Mouse (Mus musculus) neural tube, embryonic 14.5 days (tissue): ENCODE results near the gene Med18. TPM values are rescaled to one million over a fixed set of nuclear protein-coding genes. Genes with fewer than 3 reads are reported as not detected.
"Not testable (repeated sequence)": the region's sequence is repeated elsewhere in the genome, so short reads cannot be mapped to it uniquely, and the experiment has no call there.

Experiments used
- ATAC-seq: fragments of 200-750 bp; cut with Nextera tagmentation; 2 replicates; pipeline ENCODE4 v1.8.0; 2017; ENCODE audit warnings: low read depth, mild to moderate bottlenecking, moderate TSS enrichment, moderate library complexity
- H3K27ac ChIP-seq: fragments of 300-500 bp; sonication (generic); 2 replicates; pipeline ENCODE4 v1.5.1; 2014; ENCODE audit warnings: low read depth, mild to moderate bottlenecking, control low read depth, low read length, moderate library complexity, mixed read lengths
- H3K27me3 ChIP-seq: fragments of 300-500 bp; sonication (generic); 2 replicates; pipeline ENCODE4 v1.6.1; 2014; ENCODE audit warnings: low read length; ENCODE audit not compliant: control insufficient read depth, insufficient read depth
- H3K36me3 ChIP-seq: fragments of 300-500 bp; sonication (generic); 2 replicates; pipeline ENCODE4 v1.6.1; 2014; ENCODE audit warnings: low read length, mixed read lengths; ENCODE audit not compliant: control insufficient read depth, insufficient read depth
- H3K4me1 ChIP-seq: fragments of 300-500 bp; sonication (generic); 2 replicates; pipeline ENCODE4 v1.6.1; 2014; ENCODE audit warnings: low read length; ENCODE audit not compliant: control insufficient read depth, insufficient read depth
- H3K4me2 ChIP-seq: fragments of 300-500 bp; sonication (generic); 2 replicates; pipeline ENCODE4 v1.6.1; 2014; ENCODE audit warnings: mild to moderate bottlenecking, low read depth, low read length, control low read depth
- H3K4me3 ChIP-seq: fragments of 300-500 bp; sonication (generic); 2 replicates; pipeline ENCODE4 v1.5.1; 2014; ENCODE audit warnings: low read depth, low read length, control low read depth, mixed read lengths
- H3K9ac ChIP-seq: fragments of 300-500 bp; sonication (generic); replicated peaks from 2 replicates; pipeline ENCODE4 v1.6.1; 2014; ENCODE audit warnings: low read depth, mild to moderate bottlenecking, control low read depth, low read length, mixed read lengths
- H3K9me3 ChIP-seq: fragments of 300-500 bp; sonication (generic); 2 replicates; pipeline ENCODE4 v1.6.1; 2016; ENCODE audit warnings: low read length; ENCODE audit not compliant: control insufficient read depth
- WGBS: fragments of 180-500 bp; shearing (Covaris S2); extraction: QIAGEN DNeasy Blood & Tissue Kit; methylation state at CpG from one replicate; pipeline ENCODE4 v1.1.7; 2014; 5-methylcytosine and 5-hydroxymethylcytosine counted together
- polyA plus RNA-seq: library from polyadenylated mRNA; unstranded; fragments of >200 nt; fragmentation: Nextera tagmentation; extraction: Ambion mirVana; gene quantifications from 2 replicates; pipeline ENCODE4 v1.2.1, GENCODE M21; 2014

The Med18 gene
- polyA plus RNA-seq, 1 experiment from 2014 or later = 12.3 TPM

DNA sequence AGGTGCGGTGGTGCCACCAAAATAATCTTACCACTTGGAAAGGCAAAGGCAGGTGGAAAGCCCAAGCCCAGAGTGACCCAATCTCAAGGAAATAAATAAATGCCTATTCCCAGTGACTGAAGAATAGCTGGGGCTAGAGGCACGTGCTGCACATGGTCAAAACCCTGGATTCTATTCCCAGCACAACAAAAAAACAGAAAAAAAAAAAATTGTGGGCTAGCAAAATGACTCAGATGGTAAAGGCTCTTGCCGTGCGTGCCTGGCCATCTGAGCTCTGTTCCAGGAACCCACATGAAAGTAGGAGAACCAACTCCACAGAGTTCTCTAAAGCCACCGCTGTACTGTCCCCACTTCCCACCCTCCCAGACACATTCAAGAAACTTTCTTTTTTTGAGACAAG is 43.2 kb downstream of the Med18 start:
- ATAC-seq = no peak
- H3K9me3 ChIP-seq = no peaks in the 10 kb centered on the region
- H3K9ac ChIP-seq = no peak overlapping the region
- peak overlapping the region; percentile 73 for H3K4me2 ChIP-seq
- H3K27me3 ChIP-seq = no peaks in the 10 kb centered on the region
- H3K4me3 ChIP-seq = no peak overlapping the region; the same call in 1 of the 2 replicates
- no peak overlapping the region for H3K27ac ChIP-seq
- H3K4me1 ChIP-seq = peaks cover 7% of the 10 kb centered on the region; the same call in 1 of the 2 replicates
- WGBS = 74% methylated on average over 5 of the region's 5 CpGs
- H3K36me3 ChIP-seq = no peaks in the 10 kb centered on the region

- H3K27ac ChIP-seq = no peak overlapping the region
- H3K36me3 ChIP-seq = no peaks in the 10 kb centered on the region
- ATAC-seq = no peak
- H3K4me3 ChIP-seq = no peak overlapping the region
- no peak overlapping the region for H3K4me2 ChIP-seq
- no peaks in the 10 kb centered on the region for H3K9me3 ChIP-seq
- H3K4me1 ChIP-seq = peaks cover 6% of the 10 kb centered on the region; the same call in 1 of the 2 replicates
- H3K9ac ChIP-seq = no peak overlapping the region
- no peaks in the 10 kb centered on the region for H3K27me3 ChIP-seq
Measured at GRCm38 (mm10) chr4:132415966-132416365, 47.8 kb downstream of the Med18 start.

DNA sequence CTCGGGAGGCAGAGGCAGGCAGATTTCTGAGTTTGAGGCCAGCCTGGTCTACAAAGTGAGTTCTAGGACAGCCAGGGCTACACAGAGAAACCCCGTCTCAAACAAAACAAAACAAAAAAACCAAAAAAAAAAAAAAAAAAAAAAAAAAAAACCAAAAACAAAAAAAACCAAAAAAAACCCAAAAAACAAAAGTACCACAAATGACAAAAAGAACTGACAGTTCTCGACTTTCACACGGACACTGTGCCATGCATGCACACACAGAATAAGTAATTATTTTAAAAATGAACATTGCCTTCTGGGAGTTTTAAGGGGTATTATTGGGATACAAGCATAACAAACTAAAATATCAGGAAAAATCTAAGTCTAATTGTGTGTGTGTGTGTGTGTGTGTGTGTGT is 50.5 kb downstream of the Med18 start:
- H3K4me1 ChIP-seq, H3K9ac ChIP-seq, H3K27ac ChIP-seq, H3K4me3 ChIP-seq, H3K27me3 ChIP-seq, ATAC-seq, H3K4me2 ChIP-seq, H3K36me3 ChIP-seq, H3K9me3 ChIP-seq: not testable (repeated sequence)
- WGBS = 85% methylated on average over 4 of the region's 4 CpGs

GRCm38 (mm10) chr4:132411322-132412094 is 52.2 kb downstream of the Med18 start:
- Histone ChIP-seq H3K27me3 (no peaks in the 10 kb centered on the region), H3K4me3 (no peak overlapping the region), H3K36me3 (no peaks in the 10 kb centered on the region), H3K9me3 (no peaks in the 10 kb centered on the region), H3K4me2 (no peak overlapping the region), H3K9ac (no peak overlapping the region), H3K4me1 (no peaks in the 10 kb centered on the region), H3K27ac (no peak overlapping the region)
- no peak for ATAC-seq
- WGBS = 65% methylated on average over 8 of the region's 8 CpGs

GRCm38 (mm10) chr4:132409587-132410229 is 54.0 kb downstream of the Med18 start:
- H3K27me3 ChIP-seq = no peaks in the 10 kb centered on the region
- WGBS = 93% methylated on average over 4 of the region's 4 CpGs
- H3K9ac ChIP-seq = no peak overlapping the region
- no peaks in the 10 kb centered on the region for H3K4me1 ChIP-seq
- H3K9me3 ChIP-seq = no peaks in the 10 kb centered on the region
- no peak for ATAC-seq
- H3K27ac ChIP-seq = no peak overlapping the region
- no peak overlapping the region for H3K4me2 ChIP-seq
- no peak overlapping the region for H3K4me3 ChIP-seq
- no peaks in the 10 kb centered on the region for H3K36me3 ChIP-seq

Other genes with a start within 250 kb of the Med18 start
- 38.1 and 38.3 TPM in 2 replicates for gene Gmeb1, start 202.3 kb downstream of the Med18 start, polyA plus RNA-seq
- 39.8 and 40.2 TPM in 2 replicates for gene Taf12, start 189.5 kb downstream of the Med18 start, polyA plus RNA-seq
- gene Rab42, start 160.5 kb downstream of the Med18 start, polyA plus RNA-seq = 1.4 and 3.0 TPM in 2 replicates
- 66.0 and 71.9 TPM in 2 replicates for gene Trnau1ap, start 134.4 kb downstream of the Med18 start, polyA plus RNA-seq
- 14.0 and 22.1 TPM in 2 replicates for gene Rcc1, start 110.3 kb downstream of the Med18 start, polyA plus RNA-seq
- gene Phactr4, start 41.4 kb downstream of the Med18 start, polyA plus RNA-seq = 7.6 and 8.8 TPM in 2 replicates
- gene Sesn2, start 46.6 kb upstream of the Med18 start, polyA plus RNA-seq = 5.9 and 7.3 TPM in 2 replicates
- 1,619 and 1,728 TPM in 2 replicates for gene Atpif1, start 69.7 kb upstream of the Med18 start, polyA plus RNA-seq
- 146 and 170 TPM in 2 replicates for gene Dnajc8, start 71.6 kb upstream of the Med18 start, polyA plus RNA-seq
- gene Ptafr, start 100.1 kb upstream of the Med18 start, polyA plus RNA-seq = 0.12 and 0.53 TPM in 2 replicates
- gene Eya3, start 175.1 kb upstream of the Med18 start, polyA plus RNA-seq = 10.6 and 13.2 TPM in 2 replicates